Mouse (Mus musculus) liver, embryonic 14.5 days (tissue): ENCODE results near the gene Rars2.

Experiments
- CTCF ChIP-seq: IDR thresholded peaks from 2 replicates; pipeline ENCODE4 v1.5.1; 2016; ENCODE audit warnings: antibody characterized with exemption, low read depth, control low read depth
- EP300 ChIP-seq: IDR thresholded peaks from 2 replicates; pipeline ENCODE4 v1.6.1; 2016; ENCODE audit warnings: antibody characterized with exemption, low read depth

GRCm38 (mm10) chr4:34639745-34640364 lies 25.1 kb downstream of the Rars2 start:
- TF ChIP-seq CTCF (no peak), EP300 (no peak)
